In the genomic region with DNA sequence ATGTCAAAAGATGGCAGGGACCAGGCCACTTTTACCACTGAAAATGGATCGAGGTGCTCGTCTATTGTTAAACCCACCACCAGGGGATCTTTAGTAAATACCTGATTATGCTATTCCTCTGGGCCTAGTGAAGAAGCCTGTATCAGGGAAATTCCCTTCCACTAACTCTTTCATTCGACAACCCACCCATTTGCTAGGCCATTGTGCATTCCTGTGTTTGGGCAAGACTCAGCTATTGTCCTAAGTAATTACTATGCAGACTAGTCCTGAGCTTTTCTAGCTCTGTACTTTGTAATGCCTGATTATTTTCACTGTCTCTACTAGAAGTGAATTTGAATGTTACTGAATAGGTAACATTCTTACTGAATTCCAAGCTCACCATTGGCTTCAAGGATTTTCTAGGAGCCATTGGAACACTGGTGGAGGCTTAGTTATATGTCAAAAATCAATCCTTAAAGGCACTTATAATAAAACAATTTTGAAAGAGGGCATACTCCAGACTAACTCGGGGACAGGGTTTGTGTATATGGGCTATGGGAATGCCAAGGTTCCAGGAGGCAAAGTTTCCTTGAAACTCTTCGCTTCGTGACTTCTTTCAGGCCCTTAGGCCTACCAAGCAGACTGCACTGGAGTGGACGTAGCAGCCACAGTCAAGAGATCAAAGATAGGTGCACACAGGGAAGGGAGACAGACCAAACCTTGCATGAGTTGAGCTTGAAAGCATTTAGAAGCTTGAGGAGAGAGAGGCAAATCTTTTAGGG, we compare ENCODE assay signal across 7 mouse cellular contexts.
DNase-seq lines count a peak whose midpoint lies in the region; ATAC-seq and TF ChIP-seq lines count a peak whose summit lies in the region.
"Not testable (repeated sequence)": the region's sequence is repeated elsewhere in the genome, so short reads cannot be mapped to it uniquely, and the experiment has no call there.

No protein-coding gene starts in this region.

- H3K27me3 ChIP-seq in E14TG2a.4 (ENCODE audit: insufficient read depth, low read length); midbrain, embryonic 11.5 days (ENCODE audit: control insufficient read depth, insufficient read depth, low read length): not testable (repeated sequence)

- not testable (repeated sequence) for ATAC-seq in midbrain, embryonic 11.5 days (ENCODE audit: low FRiP score)

- TF ChIP-seq CTCF in E14TG2a.4 (conservative IDR thresholded peaks at IDR 0.05; ENCODE audit: low read length) = peak; percentile 23; the same call in 1 of the 2 replicates
- TF ChIP-seq CTCF in brain, embryonic 14.5 days (IDR thresholded peaks at IDR 0.05; ENCODE audit: borderline replicate concordance, extremely low read depth, insufficient read depth, insufficient read length) = not testable (repeated sequence)

- not testable (repeated sequence) for H3K4me3 ChIP-seq in E14TG2a.4 (replicated peaks; ENCODE audit: low read length); midbrain, embryonic 11.5 days (ENCODE audit: low read depth, low read length)

- not testable (repeated sequence) for H3K4me2 ChIP-seq in midbrain, embryonic 11.5 days

- H3K27ac ChIP-seq in midbrain, embryonic 11.5 days (ENCODE audit: low read depth, low read length) = 0 out of 2 replicates have a peak overlapping the region, but pooled peaks have one; percentile 20

- peaks cover 49% of the 10 kb centered on the region for H3K4me1 ChIP-seq in E14TG2a.4 (replicated peaks; ENCODE audit: low read depth, low read length)
- H3K4me1 ChIP-seq in midbrain, embryonic 11.5 days (ENCODE audit: control insufficient read depth, insufficient read depth, low read length) = not testable (repeated sequence)

- peak; percentile 91 for DNase-seq in ES-CJ7 (ENCODE audit: low read depth, low spot score)
- DNase-seq in Muller cell, postnatal 12 days (ENCODE audit: inconsistent ontology term) = peak; percentile 54
- DNase-seq in WW6 (ENCODE audit: low read depth, low spot score) = peak; percentile 39
- peak; percentile 20 for DNase-seq in brain, embryonic 14.5 days (ENCODE audit: low read depth)
- peak; percentile 61 for DNase-seq in heart, adult 11 months
- not testable (repeated sequence) for DNase-seq in midbrain, embryonic 11.5 days (ENCODE audit: low spot score, missing footprints)

- TF ChIP-seq POLR2A in brain, embryonic 14.5 days (IDR thresholded peaks at IDR 0.05; ENCODE audit: borderline replicate concordance, extremely low read depth, insufficient read depth, insufficient read length, poor library complexity, severe bottlenecking) = not testable (repeated sequence)

- H3K36me3 ChIP-seq in E14TG2a.4 (ENCODE audit: insufficient read depth, low read length); midbrain, embryonic 11.5 days (ENCODE audit: control insufficient read depth, insufficient read depth, low read length): not testable (repeated sequence)

- WGBS in midbrain, embryonic 11.5 days = 64% methylated on average over 7 of the region's 7 CpGs

- not testable (repeated sequence) for H3K9ac ChIP-seq in midbrain, embryonic 11.5 days (ENCODE audit: low read length)

- not testable (repeated sequence) for H3K9me3 ChIP-seq in E14TG2a.4 (ENCODE audit: low read length); midbrain, embryonic 11.5 days (ENCODE audit: control insufficient read depth, low read length)
